Mouse (Mus musculus) colon, adult 2 months (tissue): ENCODE data around the gene Lrrc3c. TPM values are rescaled to one million over a fixed set of nuclear protein-coding genes. Genes with fewer than 3 reads are reported as not detected.

Experiments used
- polyA plus RNA-seq: library from polyadenylated mRNA; depleted of rRNA; stranded (reverse); fragments of >200 nt; gene quantifications from 2 replicates; pipeline ENCODE4 v1.2.3, GENCODE M21; 2012; rRNA removed

The Lrrc3c gene
- not detected in 2 replicates for polyA plus RNA-seq

GRCm38 (mm10) chr11:98597991-98598390 is at the start of gene Lrrc3c:
TSS of gene Lrrc3c (plus strand) at chr11:98598291.

DNA sequence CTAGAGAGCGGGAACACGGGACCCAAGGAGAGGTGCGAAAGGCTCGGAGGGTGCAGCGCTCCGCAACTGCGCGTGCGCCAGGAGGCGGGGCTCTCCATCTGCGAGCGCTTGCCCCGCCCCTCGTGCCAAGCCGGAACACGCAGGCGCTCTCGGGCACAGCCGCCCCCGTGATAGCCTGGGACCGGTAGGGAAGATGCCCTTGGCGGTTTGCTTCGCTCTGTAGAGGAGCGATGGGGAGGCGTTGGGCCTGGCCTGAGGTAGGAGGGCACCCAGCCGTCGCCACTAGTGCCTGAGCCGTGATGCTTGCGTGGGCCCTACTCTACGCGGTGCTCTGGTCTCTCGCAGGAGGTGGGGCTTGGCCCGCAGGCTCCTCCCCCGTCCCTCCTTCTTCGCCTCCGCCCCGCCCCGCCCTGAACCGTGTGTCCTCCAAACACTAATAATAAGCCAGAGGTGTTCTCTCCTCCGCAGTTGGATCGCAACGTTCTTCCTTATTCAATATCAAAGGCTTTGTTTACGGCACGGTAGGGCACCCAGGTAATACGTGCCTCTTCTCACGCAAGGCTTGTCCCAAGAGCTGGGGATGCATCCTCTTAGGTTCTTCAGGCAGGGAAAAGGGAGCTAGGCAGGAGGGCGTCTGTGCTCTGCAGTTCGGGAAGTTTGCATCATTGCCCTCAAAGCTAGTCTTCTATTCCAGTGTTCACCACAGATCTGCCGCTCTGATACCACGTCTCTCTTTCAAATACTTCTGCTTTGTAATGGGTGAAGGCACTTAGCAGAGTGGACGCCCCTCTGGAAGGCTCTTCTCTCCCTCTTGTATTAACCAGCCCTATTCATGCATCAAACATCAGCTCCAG is 46.9 kb upstream of the Lrrc3c start, which contains the start of gene Zpbp2:
Gene Zpbp2 (plus strand): TSS at position 123 of the 854 bp plus-strand sequence.

GRCm38 (mm10) chr11:98586892-98587563 is 11.1 kb upstream of the Lrrc3c start, which contains the start of gene Ormdl3:
TSS of gene Ormdl3 (minus strand) at chr11:98587368.

GRCm38 (mm10) chr11:98625611-98626410 is 27.7 kb downstream of the Lrrc3c start, which contains the start of the genes Gm12355 and Gsdma3:
TSS of gene Gm12355 (minus strand) at chr11:98625661.
TSS of gene Gsdma3 (plus strand) at chr11:98626360.

GRCm38 (mm10) chr11:98646459-98646858 is 48.4 kb downstream of the Lrrc3c start, which contains the start of gene Gsdma2:
TSS of gene Gsdma2 (plus strand) at chr11:98646759.

Other genes with a start within 250 kb of the Lrrc3c start
- 327 and 357 TPM in 2 replicates for gene Ppp1r1b, start 249.9 kb upstream of the Lrrc3c start, polyA plus RNA-seq
- gene Stard3, start 239.9 kb upstream of the Lrrc3c start, polyA plus RNA-seq = 156 and 194 TPM in 2 replicates
- gene Tcap, start 214.5 kb upstream of the Lrrc3c start, polyA plus RNA-seq = 0.90 and 0.94 TPM in 2 replicates
- not detected in 2 replicates for gene Pnmt, start 211.8 kb upstream of the Lrrc3c start, polyA plus RNA-seq
- gene Pgap3, start 197.8 kb upstream of the Lrrc3c start, polyA plus RNA-seq = 53.6 and 64.8 TPM in 2 replicates
- 115 and 133 TPM in 2 replicates for gene Erbb2, start 185.8 kb upstream of the Lrrc3c start, polyA plus RNA-seq
- gene Mien1, start 159.3 kb upstream of the Lrrc3c start, polyA plus RNA-seq = 70.4 and 77.0 TPM in 2 replicates
- 120 and 136 TPM in 2 replicates for gene Grb7, start 151.9 kb upstream of the Lrrc3c start, polyA plus RNA-seq
- gene Ikzf3, start 52.3 kb upstream of the Lrrc3c start, polyA plus RNA-seq = 2.0 and 3.7 TPM in 2 replicates
- 0.07 TPM in 1 of 2 replicates, not detected in the other for gene Zpbp2, start 47.2 kb upstream of the Lrrc3c start, polyA plus RNA-seq
- gene Ormdl3, start 10.9 kb upstream of the Lrrc3c start, polyA plus RNA-seq = 45.6 and 52.7 TPM in 2 replicates
- not detected in 2 replicates for gene Gm12355, start 27.4 kb downstream of the Lrrc3c start, polyA plus RNA-seq
- not detected in 2 replicates for gene Gsdma3, start 28.1 kb downstream of the Lrrc3c start, polyA plus RNA-seq
- not detected in 2 replicates for gene Gsdma2, start 48.5 kb downstream of the Lrrc3c start, polyA plus RNA-seq
- 0.69 and 0.73 TPM in 2 replicates for gene Gsdma, start 66.1 kb downstream of the Lrrc3c start, polyA plus RNA-seq
- gene Psmd3, start 84.3 kb downstream of the Lrrc3c start, polyA plus RNA-seq = 141 and 155 TPM in 2 replicates
- gene Csf3, start 103.0 kb downstream of the Lrrc3c start, polyA plus RNA-seq = 0.15 TPM in 1 of 2 replicates, not detected in the other
- gene Med24, start 131.1 kb downstream of the Lrrc3c start, polyA plus RNA-seq = 55.2 and 59.0 TPM in 2 replicates
- 92.5 and 95.9 TPM in 2 replicates for gene Thra, start 142.3 kb downstream of the Lrrc3c start, polyA plus RNA-seq
- gene Nr1d1, start 177.0 kb downstream of the Lrrc3c start, polyA plus RNA-seq = 109 and 137 TPM in 2 replicates
- gene Msl1, start 197.2 kb downstream of the Lrrc3c start, polyA plus RNA-seq = 41.3 and 41.4 TPM in 2 replicates
- gene Casc3, start 206.6 kb downstream of the Lrrc3c start, polyA plus RNA-seq = 29.8 and 31.0 TPM in 2 replicates
- 101 and 113 TPM in 2 replicates for gene Rapgefl1, start 238.5 kb downstream of the Lrrc3c start, polyA plus RNA-seq